Mouse (Mus musculus): Measurements from ENCODE around the gene Manea. TPM values are rescaled to one million over a fixed set of nuclear protein-coding genes. Genes with fewer than 3 reads are reported as not detected.

Manea gene
- polyA plus RNA-seq, 2 experiments: 2.4 to 3.4 TPM

- WGBS (ENCODE audit: insufficient replicate concordance): 13% methylated on average over 1 of the region's 1 CpGs
- no peak overlapping the region for H3K27ac ChIP-seq
- no peak for TF ChIP-seq CTCF (IDR thresholded peaks at IDR 0.05; ENCODE audit: low read depth)
- no peak for TF ChIP-seq EP300 (IDR thresholded peaks at IDR 0.05; ENCODE audit: low read depth)
- ATAC-seq (ENCODE audit: insufficient read depth) (no peak), DNase-seq (ENCODE audit: low read depth in 3 of 3, low spot score in 3 of 3) (no peak)
- H3K36me3 ChIP-seq (replicated peaks; ENCODE audit: control insufficient read depth, insufficient read depth, low read depth): no peaks in the 10 kb centered on the region
- H3K4me3 ChIP-seq (ENCODE audit: insufficient read depth in 1 of 2, low read depth in 2 of 2, low read length in 2 of 2): no peak overlapping the region
- no peak overlapping the region for H3K4me2 ChIP-seq (ENCODE audit: low read depth)
- H3K27me3 ChIP-seq (ENCODE audit: control insufficient read depth, insufficient read depth, low read length): no peaks in the 10 kb centered on the region
- no peaks in the 10 kb centered on the region for H3K4me1 ChIP-seq (replicated peaks; ENCODE audit: control insufficient read depth in 2 of 2, insufficient read depth in 2 of 2, low read length in 1 of 2)
- H3K9ac ChIP-seq (replicated peaks): no peak overlapping the region
- no peaks in the 10 kb centered on the region for H3K9me3 ChIP-seq (ENCODE audit: control insufficient read depth, low read length)
These were observed 69.5 kb downstream of the Manea start for GRCm38 (mm10) chr4:26277112-26277716.

DNA sequence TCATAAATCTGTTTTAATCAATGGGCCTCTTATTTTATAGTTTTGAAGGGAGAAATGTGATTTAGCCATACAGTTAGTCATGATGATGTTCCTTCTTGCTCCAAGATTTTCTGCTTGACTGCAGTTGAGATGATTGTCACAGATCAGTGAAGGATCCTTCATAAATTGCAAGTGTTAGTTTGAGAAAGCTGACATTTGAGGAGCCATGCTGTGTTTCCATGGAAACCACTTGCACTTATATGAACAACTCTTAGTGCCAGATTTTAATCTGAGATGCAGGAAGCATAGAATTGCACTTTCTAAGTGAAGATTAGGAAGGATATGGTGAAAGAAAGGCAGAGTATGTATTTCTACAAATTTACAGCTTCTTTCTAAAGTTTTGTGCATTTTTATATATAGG is 70.4 kb downstream of the Manea start:
- ATAC-seq (ENCODE audit: insufficient read depth) (no peak), DNase-seq (ENCODE audit: low read depth in 3 of 3, low spot score in 3 of 3) (no peak)
- H3K36me3 ChIP-seq (replicated peaks; ENCODE audit: control insufficient read depth, insufficient read depth, low read depth): no peaks in the 10 kb centered on the region
- H3K27ac ChIP-seq: no peak overlapping the region
- H3K9me3 ChIP-seq (ENCODE audit: control insufficient read depth, low read length): no peaks in the 10 kb centered on the region
- no peaks in the 10 kb centered on the region for H3K4me1 ChIP-seq (replicated peaks; ENCODE audit: control insufficient read depth in 2 of 2, insufficient read depth in 2 of 2, low read length in 1 of 2)
- no peak overlapping the region for H3K9ac ChIP-seq (replicated peaks)
- TF ChIP-seq EP300 (IDR thresholded peaks at IDR 0.05; ENCODE audit: low read depth) (no peak), CTCF (IDR thresholded peaks at IDR 0.05; ENCODE audit: low read depth) (no peak)
- H3K27me3 ChIP-seq (ENCODE audit: control insufficient read depth, insufficient read depth, low read length): no peaks in the 10 kb centered on the region
- H3K4me2 ChIP-seq (ENCODE audit: low read depth): no peak overlapping the region
- no peak overlapping the region for H3K4me3 ChIP-seq (ENCODE audit: insufficient read depth in 1 of 2, low read depth in 2 of 2, low read length in 2 of 2)

DNA sequence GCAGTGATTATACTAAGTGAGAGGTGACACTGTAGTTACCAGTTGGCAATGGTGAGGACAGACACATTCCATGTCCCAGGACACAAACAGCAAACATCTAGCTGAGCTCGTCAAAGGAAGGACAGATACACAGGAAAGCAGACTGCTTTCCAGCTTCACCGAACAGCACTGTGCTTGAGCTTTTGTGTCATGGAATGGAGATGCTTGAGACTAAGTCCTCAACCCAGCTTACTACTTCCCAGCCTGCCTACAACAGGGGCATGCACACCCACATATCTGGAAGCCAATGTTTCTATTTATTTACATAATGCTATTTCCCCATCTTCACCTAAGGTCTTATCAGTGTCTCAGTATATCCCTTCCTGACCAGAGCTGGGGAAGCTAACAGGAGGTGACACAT is 70.9 kb downstream of the Manea start:
- Histone ChIP-seq H3K4me3 (ENCODE audit: insufficient read depth in 1 of 2, low read depth in 2 of 2, low read length in 2 of 2) (no peak overlapping the region), H3K4me1 (replicated peaks; ENCODE audit: control insufficient read depth in 2 of 2, insufficient read depth in 2 of 2, low read length in 1 of 2) (no peaks in the 10 kb centered on the region), H3K9ac (replicated peaks) (no peak overlapping the region), H3K4me2 (ENCODE audit: low read depth) (no peak overlapping the region), H3K27me3 (ENCODE audit: control insufficient read depth, insufficient read depth, low read length) (no peaks in the 10 kb centered on the region), H3K9me3 (ENCODE audit: control insufficient read depth, low read length) (no peaks in the 10 kb centered on the region), H3K36me3 (replicated peaks; ENCODE audit: control insufficient read depth, insufficient read depth, low read depth) (no peaks in the 10 kb centered on the region), H3K27ac (no peak overlapping the region)
- ATAC-seq (ENCODE audit: insufficient read depth): no peak
- 66% methylated on average over 2 of the region's 2 CpGs for WGBS (ENCODE audit: insufficient replicate concordance)
- no peak for DNase-seq (ENCODE audit: low read depth in 3 of 3, low spot score in 3 of 3)
- TF ChIP-seq EP300 (IDR thresholded peaks at IDR 0.05; ENCODE audit: low read depth) (no peak), CTCF (IDR thresholded peaks at IDR 0.05; ENCODE audit: low read depth) (no peak)
